Mouse (Mus musculus): ENCODE measurements around the gene Itgb1. TPM values are rescaled to one million over a fixed set of nuclear protein-coding genes. Genes with fewer than 3 reads are reported as not detected.

The Itgb1 gene
- 100 to 1,000 TPM; 438 to 442 TPM for total RNA-seq (2021)
- long read RNA-seq, experiment 1, transcript Itgb1-201 (16 exons, 3,815 nt), result major isoform, 396 of 579 reads
- long read RNA-seq, experiment 1, partial matches to known transcripts, result 51 of 579 reads
- long read RNA-seq, experiment 1, other reads (novel, unspliced or antisense), result 129 of 579 reads
- long read RNA-seq, experiment 2, transcript Itgb1-201 (16 exons, 3,815 nt), result major isoform, 410 of 642 reads
- long read RNA-seq, experiment 2, partial matches to known transcripts, result 67 of 642 reads
- long read RNA-seq, experiment 2, other reads (novel, unspliced or antisense), result 160 of 642 reads

- peak; percentile 96 to 97 for DNase-seq (ENCODE audit: low spot score in 2 of 2)
These were observed at the start of gene Itgb1 for GRCm38 (mm10) chr8:128685507-128686428. Itgb1 (plus strand) TSS chr8:128685654.

DNA sequence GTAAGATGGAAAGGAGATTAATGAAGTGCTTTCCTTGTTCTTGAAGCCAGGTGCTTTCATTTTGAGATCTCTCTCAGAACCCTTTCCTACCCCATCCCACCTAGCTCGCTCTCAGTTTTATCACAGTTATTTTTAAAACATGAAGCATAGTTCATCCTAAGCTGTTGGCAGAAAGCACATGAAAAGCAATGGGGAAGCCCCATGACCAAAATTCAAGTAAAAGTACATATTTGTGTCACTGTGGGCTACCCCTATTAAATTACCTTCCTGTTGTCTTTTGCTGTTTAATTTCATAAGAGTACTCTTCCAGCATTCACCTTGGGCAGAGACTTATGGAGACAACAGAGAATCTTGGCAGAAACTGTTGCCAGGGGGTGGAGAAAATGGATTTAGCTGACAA, 42.4 kb upstream of the Itgb1 start:
- DNase-seq (ENCODE audit: low spot score in 2 of 2), result no peak

DNA sequence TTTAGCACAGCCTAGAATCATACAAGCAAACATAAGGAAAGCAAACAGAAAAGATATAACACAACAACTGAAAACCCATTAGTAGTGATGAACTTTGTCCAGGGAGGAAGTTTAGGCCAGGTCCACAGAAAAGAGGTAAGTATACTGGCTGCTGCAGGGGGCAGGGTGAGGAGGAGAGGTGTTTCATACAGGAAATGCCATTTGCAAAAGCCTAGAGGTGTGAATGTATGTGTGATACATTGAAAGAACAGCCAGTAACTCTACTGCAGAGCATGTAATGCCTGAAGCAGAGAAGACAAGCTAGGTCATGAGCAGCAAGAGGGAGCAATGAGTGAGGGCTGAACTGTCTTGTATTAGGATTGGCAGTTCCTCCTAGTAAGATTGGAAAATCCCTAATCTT, 40.0 kb upstream of the Itgb1 start:
- DNase-seq (ENCODE audit: low spot score in 2 of 2), result no peak

- no peak for DNase-seq (ENCODE audit: low spot score in 2 of 2)
These were observed 39.0 kb upstream of the Itgb1 start for GRCm38 (mm10) chr8:128646456-128646855.

GRCm38 (mm10) chr8:128648071-128648470, 37.4 kb upstream of the Itgb1 start:
- no peak for DNase-seq (ENCODE audit: low spot score in 2 of 2)

GRCm38 (mm10) chr8:128650331-128650855, 35.1 kb upstream of the Itgb1 start:
- DNase-seq (ENCODE audit: low spot score in 2 of 2), result no peak

DNA sequence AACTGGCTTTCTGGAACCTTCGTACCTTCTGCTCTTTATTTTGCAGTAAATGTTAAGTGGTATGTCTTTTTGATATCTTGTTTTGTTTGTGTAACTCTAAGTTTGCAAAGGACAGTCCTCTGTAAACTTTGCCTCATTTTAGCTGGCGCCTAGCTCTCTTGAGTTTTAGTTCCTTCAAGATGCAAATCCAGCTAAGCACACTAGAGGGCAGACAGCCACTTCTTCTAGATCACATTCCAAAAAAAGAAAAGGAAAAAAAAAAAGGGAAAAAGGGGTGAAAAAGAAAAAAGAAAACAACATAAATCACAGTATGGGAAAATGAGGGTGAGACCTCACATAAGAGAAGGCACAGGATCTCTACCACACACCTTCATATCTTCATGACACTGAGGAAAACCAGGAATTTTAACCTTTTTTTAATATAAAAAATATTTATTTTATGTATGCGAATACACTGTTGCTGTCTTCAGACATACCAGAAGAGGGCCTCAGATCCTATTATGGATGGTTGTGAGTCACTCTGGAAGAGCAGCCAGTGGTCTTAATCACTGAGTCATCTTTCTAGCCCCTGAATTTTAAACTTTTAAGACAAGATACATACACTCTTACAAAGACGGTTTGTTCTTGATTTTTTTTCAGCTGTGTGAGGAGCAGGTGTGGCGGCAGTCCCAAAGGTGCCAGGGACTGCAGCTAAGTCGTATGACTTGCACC, 32.9 kb upstream of the Itgb1 start:
- peak; percentile 27 to 50 for DNase-seq (ENCODE audit: low spot score in 2 of 2)

- no peak for DNase-seq (ENCODE audit: low spot score in 2 of 2)
These were observed 31.7 kb upstream of the Itgb1 start for GRCm38 (mm10) chr8:128653642-128654364.

DNA sequence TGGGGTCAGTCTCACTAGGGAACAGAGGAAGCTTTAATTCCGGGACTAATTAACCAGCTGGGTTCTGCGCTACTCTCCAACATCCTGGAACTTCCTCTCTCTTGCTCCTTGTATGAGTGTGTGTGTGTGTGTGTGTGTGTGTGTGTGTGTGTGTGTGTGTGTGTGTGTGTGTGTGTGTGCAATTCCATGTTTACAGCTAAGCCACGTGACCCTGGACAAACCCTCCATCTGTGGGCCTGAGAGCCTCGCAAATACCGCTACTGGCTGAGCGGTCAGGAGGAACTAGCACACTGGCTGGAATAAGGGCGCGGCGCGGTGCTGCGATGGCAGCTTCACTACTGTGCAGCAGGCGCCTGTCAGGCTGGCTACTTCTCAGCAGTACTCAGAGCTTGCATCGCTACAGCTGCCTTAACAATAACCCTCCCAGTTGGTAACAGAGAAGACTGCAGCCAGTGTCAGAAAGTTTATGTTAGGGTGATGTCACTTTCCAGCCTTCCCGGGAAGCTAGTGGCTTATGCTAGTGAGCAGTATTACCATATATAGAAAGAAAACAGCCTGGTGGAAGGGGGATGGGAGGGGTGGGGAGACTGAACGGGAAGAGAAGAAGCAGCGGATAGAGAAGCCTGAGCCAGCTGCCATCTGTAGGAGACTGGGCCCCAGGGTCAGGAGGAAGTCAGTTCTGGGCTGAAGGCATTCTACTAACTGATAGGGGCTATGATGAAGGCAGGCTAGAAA, 30.9 kb upstream of the Itgb1 start:
- peak; percentile 61 to 79 for DNase-seq (ENCODE audit: low spot score in 2 of 2)

DNA sequence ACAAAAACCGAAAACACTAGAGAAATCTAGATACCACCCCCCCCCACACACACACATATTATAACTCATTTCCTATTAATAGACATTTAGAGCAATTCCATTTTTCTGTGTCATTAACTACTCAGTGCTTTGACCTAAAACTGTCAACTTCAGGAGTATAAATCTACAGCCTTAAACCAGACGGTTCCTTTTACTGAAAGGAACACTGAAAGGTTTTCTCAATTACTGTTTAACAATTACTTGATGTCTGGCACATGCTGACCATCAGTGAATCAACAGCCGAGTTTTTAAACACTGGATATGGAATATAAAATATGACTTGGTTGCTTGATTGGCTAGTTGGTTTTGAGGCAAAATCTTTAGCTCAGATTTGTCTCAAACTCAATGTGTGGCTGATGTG, 23.3 kb upstream of the Itgb1 start:
- no peak for DNase-seq (ENCODE audit: low spot score in 2 of 2)

DNA sequence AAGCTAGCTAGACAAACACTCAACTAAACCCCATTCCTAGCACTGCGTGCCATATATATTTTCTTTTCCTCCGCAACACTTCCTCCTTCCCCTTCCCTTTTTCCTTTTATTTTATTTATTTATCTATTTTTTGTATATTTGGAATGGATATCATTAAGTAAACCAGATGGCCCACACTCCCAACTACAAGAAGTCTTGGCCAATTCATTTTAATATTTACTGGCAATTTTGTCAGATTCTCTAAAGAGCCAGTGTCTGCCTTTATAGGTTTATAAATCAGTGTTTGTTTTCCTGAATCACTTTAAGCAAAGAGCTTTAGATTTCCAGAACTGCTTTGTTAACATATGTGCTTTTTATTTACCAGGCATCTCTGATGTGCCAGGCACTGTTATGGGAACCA, 22.8 kb upstream of the Itgb1 start:
- DNase-seq (ENCODE audit: low spot score in 2 of 2), result no peak

GRCm38 (mm10) chr8:128663106-128663505, 22.3 kb upstream of the Itgb1 start:
- no peak for DNase-seq (ENCODE audit: low spot score in 2 of 2)

- DNase-seq (ENCODE audit: low spot score in 2 of 2), result no peak
These were observed 18.7 kb upstream of the Itgb1 start for GRCm38 (mm10) chr8:128666576-128667263.

- DNase-seq (ENCODE audit: low spot score in 2 of 2), result no peak
These were observed 13.6 kb upstream of the Itgb1 start for GRCm38 (mm10) chr8:128671813-128672212.

DNA sequence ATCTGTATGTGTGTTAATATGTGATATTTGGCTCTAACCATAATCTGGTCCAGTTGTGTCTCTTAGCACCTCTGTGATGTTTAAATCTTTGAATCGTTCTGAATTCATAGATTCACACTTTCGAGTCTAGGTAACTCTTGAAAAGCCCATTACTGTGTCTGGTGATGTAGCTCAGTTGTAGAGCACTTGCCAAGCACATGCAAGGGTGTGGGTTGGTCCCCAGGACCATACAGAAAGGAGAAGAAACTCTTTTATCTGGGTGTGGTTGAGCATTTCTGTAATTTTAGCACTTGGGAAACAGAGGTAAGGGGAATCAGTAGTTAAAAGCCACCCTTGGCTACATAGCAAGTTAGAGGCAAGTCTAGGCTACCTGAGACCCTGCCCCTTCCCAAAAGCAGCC, 13.0 kb upstream of the Itgb1 start:
- no peak for DNase-seq (ENCODE audit: low spot score in 2 of 2)

DNA sequence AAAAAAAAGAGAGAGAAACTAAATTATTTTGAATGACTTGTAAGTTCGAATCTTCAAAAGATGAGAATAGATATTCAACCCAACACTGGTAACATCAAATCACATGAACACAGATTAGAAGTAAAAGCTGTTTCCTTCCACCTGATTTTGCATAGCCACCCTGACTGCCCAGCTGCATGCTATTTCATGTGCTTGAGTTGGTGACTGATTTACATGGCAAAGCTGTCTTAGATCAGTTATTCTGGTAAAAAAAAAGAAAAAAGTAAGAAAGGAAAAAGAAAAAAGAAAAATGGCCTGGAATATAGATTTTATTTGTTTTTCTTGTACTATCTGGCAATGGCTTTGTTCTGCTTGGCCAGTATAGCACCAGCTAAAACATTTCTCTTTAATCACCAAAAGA, 12.5 kb upstream of the Itgb1 start:
- DNase-seq (ENCODE audit: low spot score in 2 of 2), result no peak

- DNase-seq (ENCODE audit: low spot score in 2 of 2), result no peak
These were observed 9.4 kb upstream of the Itgb1 start for GRCm38 (mm10) chr8:128675848-128676629.

GRCm38 (mm10) chr8:128679909-128680308, 5.5 kb upstream of the Itgb1 start:
- peak in 1 of 2 experiments; percentile 55 for DNase-seq (ENCODE audit: low spot score in 2 of 2)

Measured in gastrocnemius, postnatal 4 days (tissue).